Mouse (Mus musculus) adipocyte (in vitro differentiated cells): ENCODE measurements around the gene Wdr27.
"Not testable (repeated sequence)": the region's sequence is repeated elsewhere in the genome, so short reads cannot be mapped to it uniquely, and the experiment has no call there.

ENCODE experiments used
- DNase-seq: peaks from one replicate; pipeline ENCODE4 v3.0.0-alpha.2; 2016; ENCODE audit warnings: low spot score

Wdr27 gene

DNA sequence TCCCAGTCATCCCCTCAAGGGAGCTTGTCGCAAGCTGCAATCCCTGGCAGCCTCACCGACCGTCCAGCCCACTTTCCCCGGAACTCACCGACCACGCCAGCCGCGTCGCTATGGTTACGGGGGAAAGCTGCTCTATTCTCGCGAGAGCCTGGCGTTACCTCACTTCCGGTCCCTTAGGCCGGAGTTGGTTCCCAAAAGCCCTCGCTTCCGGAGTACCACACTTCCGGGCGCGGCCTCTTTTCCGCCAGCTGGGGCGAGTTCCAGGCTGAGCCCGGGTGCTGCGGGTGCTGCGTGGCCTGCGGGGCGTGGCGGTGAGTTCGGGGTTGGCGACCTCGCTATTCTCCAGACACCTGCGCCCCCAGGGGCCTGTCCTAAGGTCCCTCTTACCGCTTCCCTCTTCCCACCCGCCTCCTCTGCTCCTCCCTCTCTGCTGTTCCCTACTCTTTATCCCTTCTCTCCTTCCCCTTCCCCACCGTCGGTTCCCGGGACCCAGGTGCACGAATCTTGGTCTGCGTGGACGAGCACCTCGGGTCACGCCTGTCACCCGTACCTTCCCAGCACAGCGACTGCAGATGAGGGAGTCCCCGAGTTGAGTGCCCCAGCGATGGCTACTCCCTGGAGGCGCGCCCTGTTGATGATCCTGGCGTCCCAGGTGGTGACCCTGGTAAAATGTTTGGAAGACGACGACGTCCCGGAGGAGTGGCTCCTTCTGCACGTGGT is at the start of gene Wdr27, which contains the start of gene 1600012H06Rik:
Gene Wdr27, minus strand, starts transcription at position 150 of the 720 bp plus-strand sequence.
Gene 1600012H06Rik, plus strand, starts transcription at position 176 of the 720 bp plus-strand sequence.
- peak; percentile 100 for DNase-seq

DNA sequence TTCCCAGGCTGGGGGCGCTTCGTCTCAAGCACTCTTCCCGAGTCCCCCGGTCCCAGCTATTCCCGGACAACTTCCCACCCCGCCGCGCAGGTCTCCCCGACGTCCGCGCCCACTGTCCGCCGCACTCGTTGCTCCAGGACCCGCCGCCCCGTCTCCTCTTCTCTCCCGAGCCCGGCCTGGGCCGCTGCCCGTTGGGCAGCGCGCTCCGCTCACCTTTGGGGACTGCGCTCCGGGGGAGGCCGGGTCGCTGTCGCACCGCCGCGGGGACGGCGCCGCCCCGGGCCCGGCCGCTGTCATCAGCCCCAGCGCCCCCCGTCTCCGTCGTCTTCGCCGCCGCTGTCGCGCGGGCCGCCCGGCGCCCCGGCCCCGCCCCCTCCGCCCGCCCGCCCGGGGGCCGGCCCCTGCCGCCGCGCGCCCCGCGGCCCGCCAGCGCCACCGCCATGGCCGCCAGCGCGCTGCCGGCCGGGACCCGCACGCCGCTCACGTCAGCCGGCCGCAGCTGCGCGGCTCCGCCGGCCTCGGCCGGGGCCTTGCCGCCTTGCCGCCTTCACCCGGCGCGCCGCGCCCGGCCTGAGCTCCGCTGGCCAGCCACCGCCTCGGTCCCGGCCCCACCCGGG is 49.7 kb upstream of the Wdr27 start:
- not testable (repeated sequence) for DNase-seq

DNA sequence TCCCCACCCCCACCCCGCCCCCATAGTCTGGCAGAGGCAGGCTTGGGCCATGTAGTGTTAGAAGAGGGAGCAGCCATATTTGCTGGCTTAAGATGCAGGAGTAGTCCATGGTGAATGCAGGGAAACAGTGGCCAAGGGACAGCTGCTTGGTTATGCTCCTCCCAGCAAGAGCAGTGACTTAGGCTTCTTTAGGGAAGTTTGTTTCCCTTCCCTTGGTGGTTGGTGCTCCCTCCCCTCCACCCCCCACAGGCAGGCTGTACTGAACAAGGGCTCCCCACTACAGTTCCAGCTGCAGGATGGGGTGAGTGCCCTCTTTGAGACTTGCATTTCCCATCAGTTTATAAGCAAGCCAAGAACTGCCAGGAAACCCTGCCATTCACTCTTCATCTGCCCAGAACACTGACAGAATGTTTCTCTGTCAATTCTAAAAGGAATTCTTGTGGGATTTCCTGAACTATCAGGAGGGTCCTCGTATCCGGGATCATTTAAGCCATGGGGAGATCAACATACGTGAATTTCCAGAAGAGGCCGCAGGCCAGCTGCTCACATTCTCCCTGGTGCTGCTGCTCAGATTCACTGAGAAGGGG is 47.3 kb upstream of the Wdr27 start:
- not testable (repeated sequence) for DNase-seq

DNA sequence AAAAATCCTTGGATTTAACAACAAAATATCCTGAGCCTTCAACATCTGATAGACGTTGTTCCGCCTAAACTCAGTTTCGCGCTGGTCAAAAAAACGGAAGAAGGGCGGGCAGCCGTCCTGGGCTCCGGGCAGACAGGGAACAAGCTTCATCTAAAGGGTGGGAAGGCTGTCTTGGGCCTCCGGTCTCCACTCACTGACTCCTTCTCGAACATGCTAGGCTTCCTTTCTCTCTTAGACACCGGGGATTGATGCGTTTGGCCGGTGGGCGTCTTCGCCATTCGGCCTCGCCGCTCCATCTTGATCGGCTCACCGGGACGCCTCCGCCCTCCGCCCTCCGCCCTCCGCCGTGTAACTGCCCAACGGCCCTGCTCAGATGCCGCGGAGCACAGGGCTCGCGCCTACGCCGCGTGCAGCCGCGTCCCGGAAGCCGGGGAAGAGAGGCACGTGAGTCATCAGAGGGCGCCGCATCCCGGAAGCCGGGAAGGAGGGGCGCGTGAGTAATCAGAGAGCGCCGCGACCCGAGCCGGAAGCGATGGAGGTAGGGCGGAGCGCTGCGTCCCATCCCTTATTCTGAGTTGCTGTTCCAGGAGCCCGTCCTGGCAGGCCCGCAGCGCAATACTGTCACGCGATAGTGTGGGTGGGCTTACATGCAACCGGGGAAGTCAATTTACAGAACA is 35.5 kb upstream of the Wdr27 start, which contains the start of the genes 9030025P20Rik and Gm3417:
Gene 9030025P20Rik, plus strand, starts transcription at position 107 of the 677 bp plus-strand sequence.
Gene Gm3417, minus strand, starts transcription at position 429 of the 677 bp plus-strand sequence.
- DNase-seq, result not testable (repeated sequence)

DNA sequence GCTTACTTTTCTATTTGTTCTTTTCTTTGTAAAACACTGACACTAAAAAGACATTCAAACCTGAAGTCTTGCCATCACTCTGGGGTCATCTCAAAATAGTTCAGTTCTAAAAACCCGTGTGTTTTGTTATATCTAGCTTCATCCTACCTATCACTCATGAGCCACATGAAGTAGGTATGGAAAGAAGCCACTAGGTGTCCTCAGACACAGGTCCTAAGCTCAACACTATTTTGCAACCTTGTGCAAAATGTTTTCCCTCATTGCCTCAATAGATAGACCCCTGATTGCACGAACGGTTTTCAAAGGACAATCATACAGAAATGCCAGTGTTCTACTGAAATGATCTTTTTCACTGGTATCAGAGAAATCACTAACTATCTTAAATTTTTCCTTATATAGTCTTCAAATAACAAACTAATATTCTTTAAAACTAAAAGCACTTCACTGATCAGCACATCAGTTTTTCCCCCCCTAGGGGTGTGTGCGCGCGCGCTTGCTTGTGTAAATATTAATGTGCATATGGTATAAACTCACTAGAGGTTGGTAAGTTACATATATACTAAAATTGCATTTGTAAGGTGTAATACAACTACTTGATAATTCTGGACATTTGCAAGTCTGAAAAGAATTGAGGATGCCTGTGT is 34.9 kb upstream of the Wdr27 start:
- DNase-seq, result not testable (repeated sequence)

DNA sequence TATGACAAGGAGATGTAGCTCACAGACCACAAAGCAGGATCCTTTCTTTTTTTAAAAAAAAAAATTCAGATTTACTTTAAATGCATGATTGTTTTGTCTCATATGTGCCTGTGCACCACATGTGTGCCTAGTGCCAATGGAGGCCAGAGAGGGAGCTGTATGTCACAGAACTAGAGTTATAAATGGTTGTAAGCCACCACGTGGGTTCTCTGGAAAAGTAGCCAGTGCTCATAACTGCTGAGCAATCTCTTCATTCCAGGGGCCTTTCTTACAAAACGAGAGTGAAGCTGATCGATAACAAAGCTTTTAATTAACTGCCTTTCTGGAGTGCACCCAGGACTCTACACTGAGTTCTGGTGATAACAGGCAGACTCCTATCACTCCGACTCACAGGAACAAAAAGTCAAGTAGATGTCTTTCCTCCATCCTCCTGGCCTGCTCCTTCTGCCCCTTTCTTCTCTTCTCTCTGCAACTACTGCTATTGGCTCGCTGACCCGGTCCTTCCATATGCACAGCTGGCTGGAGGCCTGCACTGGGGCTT is 25.5 kb upstream of the Wdr27 start:
- DNase-seq, result not testable (repeated sequence)

DNA sequence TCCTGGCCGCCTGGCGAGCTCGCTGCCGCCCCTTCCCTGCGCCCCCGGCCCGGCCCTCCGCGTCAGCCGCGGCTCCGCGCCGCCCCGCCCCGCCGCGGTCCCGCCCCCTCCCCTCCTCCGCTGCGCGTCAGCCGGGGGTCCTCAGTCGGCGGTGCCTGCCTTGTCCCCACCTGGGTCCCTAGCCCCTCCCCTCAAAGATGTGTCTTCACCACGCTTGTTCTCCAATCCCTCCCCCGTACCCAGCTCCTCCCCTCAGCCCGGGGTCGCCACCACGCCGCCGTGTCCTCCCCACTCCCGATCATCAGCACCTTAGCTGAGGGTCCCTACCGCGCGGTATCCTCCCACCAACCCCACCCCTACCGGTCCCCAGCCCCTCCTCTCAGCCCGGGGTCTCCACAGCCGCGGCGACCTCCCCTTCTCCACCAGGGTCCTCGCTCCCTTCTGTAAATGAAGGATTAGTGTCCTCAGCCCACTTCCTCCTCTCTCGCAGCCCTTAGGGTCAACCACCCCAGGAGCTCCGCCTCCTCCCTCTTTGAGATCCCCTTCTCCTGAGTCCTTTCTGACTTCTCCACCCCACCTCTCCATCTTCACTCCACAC is 18.7 kb upstream of the Wdr27 start:
- not testable (repeated sequence) for DNase-seq

DNA sequence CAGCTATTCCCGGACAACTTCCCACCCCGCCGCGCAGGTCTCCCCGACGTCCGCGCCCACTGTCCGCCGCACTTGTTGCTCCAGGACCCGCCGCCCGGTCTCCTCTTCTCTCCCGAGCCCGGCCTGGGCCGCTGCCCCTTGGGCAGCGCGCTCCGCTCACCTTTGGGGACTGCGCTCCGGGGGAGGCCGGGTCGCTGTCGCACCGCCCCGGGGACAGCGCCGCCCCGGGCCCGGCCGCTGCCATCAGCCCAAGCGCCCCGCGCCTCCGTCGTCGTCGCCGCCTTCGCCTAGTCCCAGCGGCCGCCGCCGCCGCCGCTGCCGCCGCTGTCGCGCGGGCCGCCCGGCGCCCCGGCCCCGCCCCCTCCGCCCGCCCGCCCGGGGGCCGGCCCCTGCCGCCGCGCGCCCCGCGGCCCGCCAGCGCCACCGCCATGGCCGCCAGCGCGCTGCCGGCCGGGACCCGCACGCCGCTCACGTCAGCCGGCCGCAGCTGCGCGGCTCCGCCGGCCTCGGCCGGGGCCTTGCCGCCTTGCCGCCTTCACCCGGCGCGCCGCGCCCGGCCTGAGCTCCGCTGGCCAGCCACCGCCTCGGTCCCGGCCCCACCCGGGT is 18.1 kb upstream of the Wdr27 start, which contains the start of gene Phf10:
Gene Phf10, minus strand, starts transcription at position 323 of the 606 bp plus-strand sequence.
- peak; percentile 34 for DNase-seq

DNA sequence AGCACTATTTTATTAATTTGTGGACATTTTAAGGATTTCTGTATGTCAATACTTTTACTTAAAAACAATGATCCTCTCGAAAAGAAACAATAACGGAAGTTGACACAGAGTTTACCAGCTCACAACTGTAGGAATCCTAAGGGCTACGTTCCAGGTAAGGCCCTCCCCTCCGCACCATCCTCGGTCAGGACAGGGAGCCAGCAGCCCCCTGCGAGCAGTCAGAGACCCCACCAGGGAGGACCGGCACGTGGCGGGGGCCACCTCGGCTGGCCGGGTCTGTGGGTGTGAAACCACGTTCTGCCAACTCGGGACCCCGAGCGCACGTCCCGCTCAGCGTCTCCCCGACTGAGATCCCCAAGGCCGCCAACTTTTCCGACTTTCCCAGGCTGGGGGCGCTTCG is 17.6 kb upstream of the Wdr27 start:
- DNase-seq, result peak; percentile 29

DNA sequence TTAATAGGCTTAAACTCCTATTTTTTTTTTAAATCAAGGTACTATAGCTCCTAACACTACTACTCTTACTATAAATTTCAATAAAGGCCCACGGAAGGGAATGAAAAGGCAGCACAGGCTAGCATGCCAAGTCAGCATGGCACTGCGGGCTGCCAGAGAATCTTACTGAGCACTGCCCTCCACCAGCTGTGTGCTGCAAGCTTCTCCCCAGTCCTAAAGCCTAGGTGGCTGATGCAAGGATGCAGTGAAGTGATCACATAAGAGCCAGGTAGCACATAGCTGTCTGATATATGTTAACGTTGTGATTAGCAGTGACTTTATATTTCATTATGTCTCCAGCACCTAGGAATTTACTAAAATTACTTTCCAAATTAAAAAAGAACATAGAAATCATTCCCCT is 17.0 kb upstream of the Wdr27 start:
- DNase-seq, result peak; percentile 54

DNA sequence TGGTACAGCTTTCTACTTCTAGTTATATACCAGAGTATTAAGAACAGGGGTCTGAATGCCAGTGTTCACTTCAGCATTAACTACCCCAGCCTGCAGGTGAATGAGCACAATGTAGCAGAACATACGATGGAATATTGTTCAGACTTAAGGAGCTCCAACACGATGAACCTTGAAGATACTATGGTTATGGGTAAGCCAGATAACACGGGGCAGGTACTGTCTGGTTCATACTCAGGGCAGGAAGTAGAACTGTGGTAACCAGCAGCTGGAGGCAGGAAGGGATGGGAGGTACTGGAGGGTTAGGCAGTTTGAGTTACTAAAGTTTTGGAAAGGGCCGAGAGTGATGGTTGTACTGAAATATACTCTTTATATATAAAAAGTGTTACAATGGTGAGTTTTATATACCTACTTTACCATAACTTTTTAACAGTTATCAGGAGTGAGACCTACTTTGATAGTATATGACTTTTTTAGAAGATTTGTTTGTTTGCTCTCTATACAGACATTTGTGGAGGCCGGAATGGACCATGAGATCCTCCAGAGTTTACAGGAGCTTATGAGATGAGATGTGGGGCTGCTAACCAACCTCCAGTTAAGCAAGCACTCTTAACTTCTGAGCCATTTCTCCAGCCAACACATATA is 15.8 kb upstream of the Wdr27 start:
- no peak for DNase-seq

DNA sequence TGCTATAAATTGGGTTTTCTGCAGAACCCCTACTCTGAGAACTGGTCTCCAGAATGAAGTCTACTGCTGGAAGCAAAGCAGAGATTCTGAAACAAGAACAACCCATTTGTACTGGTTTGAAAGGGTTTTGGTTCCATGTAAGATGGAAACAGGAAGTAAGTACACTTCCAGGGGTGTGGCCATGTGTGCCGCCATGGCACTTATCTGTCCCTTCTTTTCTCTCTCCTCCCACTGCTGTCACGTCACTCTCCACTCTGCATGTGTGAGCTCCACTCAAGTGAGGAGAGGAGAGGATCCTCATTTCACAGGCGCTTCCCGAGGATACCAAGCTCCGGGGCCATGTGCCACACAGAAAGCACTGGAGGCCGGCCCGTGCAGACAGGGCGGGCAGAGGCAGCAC is 10.5 kb upstream of the Wdr27 start:
- no peak for DNase-seq

DNA sequence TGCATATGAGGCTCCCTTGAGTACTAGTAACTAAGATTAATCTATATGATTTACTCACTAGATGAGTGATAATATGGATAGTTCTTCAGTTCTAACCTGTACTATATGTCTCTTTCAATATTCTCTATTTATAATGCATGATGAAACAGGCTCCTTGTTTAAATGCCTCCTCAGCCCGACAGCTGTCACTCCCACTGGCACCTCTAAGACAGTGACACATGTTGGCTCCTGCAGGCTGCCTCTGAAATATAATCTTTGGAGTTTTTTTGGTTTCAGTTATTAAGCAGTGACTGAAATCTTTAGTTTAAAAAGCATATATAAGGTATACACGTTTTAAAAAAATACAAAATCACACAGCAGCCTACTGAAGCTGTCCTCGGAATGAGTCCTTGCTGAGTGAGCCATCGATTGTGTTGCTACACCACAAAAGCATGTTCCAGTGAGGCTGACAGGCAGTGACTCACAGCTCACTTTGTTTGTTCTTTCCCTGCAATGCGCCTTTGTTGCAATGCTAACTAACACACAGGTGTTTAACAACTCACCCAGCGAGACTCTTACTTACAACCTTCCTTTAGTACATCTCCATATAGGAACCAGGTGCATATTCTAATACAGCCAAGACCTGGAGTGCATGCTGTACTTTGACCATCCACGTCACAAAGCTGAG is 6.3 kb upstream of the Wdr27 start:
- DNase-seq, result no peak

DNA sequence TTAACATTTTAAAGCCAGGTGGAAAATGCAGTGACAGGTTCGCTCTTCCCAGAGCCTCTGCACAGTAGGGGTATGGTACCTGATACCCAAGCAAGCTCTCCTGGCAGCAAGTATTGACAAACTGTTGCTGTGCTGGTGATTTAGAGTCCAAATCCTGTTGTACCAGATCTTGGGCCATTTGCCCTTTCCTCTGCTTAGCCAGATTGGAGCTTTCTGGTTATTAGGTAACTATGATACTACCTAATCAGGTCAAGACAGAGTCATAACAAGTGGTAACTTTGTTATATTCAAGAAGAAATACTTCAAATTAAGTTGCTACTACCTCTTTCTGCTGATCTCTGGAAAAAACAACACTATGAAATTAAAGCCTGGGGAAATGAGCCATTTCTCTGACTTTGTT is 1.6 kb upstream of the Wdr27 start:
- peak; percentile 36 for DNase-seq

DNA sequence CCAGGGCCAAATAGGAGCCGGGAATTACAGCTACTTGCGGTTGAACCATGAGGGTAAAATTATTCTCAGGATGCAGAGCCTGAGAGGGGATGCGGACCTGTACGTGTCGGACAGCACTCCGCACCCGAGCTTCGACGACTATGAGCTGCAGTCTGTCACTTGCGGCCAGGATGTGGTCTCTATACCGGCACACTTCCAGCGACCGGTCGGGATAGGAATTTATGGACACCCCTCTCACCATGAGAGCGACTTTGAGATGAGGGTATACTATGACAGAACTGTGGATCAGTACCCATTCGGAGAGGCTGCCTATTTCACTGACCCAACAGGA is 736 bp upstream of the Wdr27 start:
- no peak for DNase-seq

DNA sequence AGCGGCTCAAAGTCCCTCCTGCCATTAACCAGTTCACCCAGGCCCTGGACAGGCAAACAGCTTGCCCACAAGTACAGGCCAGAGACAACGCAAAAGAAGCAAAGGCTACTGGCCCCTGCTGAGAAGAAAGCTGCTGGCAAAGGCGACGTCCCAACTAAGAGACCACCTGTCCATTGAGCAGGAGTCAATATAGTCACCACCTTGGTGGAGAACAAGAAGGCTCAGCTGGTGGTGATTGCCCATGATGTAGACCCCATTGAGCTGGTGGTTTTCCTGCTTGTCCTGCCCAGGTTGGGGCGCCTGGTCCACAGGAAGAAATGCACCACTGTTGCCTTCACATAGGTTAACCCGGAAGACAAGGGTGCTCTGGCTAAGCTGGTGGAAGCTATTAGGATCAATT is 777 bp downstream of the Wdr27 start:
- DNase-seq, result not testable (repeated sequence)

DNA sequence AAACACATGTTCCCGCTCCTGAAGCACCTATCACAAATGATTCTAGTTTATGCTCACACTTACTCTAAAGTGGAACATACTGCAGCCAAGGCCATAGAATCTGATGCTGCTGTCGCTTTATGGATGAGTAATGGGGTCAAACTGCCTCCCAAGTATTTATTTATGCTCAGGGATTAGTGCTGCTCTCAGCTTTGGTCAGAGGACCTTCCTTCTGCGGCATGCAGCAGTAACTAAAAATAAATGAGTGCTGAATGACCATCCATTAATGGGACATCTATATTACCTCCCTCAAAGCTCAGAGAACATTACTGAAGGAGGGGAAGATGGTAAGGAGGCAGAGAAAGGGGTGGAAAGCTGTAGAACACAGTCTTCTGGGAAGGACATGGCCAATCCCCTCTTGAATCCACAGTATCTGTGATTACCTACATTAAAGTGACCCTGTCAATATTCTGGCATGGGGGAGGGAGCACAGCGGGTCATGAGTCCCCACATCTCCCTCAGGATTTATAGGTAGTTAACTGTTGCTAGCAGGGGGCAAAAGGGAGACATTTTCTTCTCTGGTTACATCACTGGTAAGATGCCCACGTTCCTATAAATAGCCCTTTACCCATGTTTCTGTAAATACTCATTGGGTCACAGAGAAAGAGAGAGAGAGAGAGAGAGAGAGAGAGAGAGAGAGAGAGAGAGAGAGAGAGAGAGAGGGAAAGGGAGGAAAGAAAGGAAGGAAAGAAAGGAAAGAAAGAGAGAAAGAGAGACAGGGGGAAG is 6.9 kb downstream of the Wdr27 start:
- no peak for DNase-seq

DNA sequence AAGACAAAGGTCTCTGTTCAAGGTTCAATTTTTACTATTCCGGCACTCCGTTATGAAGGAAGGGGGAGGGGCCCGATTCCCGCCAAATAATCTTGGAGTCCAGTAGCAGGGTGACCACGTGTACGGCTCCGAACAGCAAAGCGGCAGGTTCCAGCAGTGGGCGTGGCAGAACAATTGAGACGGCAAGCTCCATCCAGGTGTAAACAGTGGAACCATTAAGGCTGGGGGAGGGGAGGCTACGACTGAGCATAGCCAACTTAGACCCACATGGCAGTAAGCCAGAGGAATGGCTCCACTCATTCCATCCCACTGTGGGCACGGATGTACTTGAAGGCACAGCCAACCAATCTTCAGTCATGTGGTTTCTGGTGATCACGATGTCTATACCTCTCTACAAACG is 7.7 kb downstream of the Wdr27 start:
- DNase-seq, result not testable (repeated sequence)

DNA sequence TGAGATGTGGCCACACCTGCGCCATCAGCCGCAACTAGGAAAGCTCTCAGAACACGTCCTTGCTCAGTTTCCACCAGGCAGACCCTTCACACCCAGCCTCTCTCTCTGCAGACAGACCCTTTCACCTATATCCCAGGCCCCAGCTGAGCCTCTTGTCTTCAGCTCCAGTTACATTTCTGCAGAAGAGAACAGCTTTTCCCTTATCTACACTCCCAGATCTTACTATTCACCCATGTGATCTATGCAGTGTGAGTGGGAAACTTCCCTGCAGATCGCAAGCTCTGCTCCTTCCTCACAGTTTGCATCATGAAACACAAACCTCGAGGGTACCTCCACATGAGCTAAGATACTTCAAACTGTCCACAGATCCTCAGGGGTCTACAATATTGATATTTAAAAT is 11.5 kb downstream of the Wdr27 start:
- DNase-seq, result no peak
